Mouse (Mus musculus): ENCODE measurements around the gene Spz1.
"Not testable (repeated sequence)": the region's sequence is repeated elsewhere in the genome, so short reads cannot be mapped to it uniquely, and the experiment has no call there.

Spz1 gene

DNA sequence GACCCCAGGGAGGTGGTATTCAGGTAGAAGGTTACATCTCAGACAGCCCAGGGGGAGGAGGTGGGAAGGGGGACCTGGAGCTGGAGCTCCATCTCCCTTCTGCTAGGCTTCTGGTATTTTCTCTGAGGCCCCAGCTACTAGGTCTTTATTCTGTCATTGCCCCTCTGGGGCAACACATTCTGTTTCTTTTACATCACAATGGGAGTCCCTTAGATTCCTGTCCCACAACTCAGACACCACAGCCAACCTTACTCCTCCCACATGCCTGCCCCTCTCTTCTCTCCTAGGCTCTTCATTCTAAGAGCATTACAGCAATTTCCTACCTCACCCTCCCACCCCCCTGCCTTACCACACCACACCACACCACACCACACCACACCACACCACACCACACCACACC lies at the start of gene Spz1:
Spz1 (minus strand) TSS at position 101 of the 400 bp plus-strand sequence.
- DNase-seq, result no peak

DNA sequence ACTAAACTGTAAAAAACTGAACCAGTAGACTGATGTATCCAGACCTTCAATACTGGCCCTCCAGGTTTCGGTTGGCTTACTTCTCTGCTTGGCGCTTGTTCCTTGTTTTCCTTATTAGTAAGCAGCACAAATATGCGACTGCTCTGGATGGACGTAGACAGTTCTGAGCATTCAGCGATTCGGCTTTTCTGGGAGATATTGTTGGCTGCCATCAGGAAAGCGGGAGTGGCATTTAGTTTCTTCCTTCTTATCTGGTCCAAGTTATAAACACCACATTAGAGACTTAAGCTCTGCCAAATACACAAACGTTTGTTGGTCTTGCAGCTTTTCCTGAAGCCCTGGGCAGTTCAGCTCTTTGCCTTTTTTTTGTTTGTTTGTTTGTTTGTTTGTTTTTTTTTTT lies 40.5 kb upstream of the Spz1 start:
- no peak for DNase-seq

- DNase-seq, result no peak
Measured at GRCm38 (mm10) chr13:92615201-92615600, 39.2 kb upstream of the Spz1 start.

- DNase-seq, result no peak
Measured at GRCm38 (mm10) chr13:92613094-92613493, 37.1 kb upstream of the Spz1 start.

DNA sequence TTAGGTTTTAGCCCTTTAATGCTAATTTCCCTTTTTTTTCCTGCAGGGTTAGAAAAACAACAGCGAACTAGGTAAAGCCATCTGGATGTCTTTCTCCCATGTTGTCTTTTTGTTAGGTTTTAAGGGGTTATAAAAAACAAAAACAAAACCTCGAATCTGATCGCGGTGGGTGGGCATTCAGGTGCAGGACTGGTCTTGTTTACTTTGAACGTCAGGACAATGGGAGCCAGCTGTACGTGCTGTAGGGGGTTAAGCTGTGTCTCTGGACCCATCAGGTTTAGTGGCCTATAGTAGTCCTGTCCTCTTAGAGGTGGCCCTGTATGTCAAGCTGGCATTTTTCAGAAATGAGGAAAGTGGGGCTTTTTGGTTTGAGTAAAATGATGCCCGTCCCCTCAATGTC lies 35.9 kb upstream of the Spz1 start:
- no peak for DNase-seq

DNA sequence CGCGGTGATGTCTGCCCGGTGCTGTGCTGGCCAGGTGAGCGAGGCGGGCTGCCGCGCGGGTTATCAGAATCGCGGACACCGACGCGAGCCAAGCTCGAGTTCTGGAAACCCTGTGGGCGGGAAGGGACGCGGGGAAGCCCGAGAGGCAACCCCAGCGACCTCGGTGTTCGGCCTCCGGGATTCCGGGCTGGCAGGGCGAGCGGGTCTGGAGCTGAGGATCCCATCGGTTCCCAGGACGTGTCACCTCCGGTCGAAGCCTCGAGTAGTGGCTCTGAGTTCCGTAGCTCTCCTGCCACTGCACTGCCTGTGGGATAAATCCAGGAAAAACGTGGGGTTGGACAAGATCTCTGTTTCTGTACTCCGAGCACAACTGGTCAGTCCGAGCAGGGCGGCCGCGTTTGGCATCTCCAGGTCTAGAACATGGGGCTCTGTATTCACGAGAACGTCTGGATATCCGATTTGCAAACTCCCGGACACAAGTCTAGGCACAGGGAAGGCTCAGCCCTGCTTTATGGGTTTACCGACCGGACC lies 35.3 kb upstream of the Spz1 start:
- no peak for DNase-seq

DNA sequence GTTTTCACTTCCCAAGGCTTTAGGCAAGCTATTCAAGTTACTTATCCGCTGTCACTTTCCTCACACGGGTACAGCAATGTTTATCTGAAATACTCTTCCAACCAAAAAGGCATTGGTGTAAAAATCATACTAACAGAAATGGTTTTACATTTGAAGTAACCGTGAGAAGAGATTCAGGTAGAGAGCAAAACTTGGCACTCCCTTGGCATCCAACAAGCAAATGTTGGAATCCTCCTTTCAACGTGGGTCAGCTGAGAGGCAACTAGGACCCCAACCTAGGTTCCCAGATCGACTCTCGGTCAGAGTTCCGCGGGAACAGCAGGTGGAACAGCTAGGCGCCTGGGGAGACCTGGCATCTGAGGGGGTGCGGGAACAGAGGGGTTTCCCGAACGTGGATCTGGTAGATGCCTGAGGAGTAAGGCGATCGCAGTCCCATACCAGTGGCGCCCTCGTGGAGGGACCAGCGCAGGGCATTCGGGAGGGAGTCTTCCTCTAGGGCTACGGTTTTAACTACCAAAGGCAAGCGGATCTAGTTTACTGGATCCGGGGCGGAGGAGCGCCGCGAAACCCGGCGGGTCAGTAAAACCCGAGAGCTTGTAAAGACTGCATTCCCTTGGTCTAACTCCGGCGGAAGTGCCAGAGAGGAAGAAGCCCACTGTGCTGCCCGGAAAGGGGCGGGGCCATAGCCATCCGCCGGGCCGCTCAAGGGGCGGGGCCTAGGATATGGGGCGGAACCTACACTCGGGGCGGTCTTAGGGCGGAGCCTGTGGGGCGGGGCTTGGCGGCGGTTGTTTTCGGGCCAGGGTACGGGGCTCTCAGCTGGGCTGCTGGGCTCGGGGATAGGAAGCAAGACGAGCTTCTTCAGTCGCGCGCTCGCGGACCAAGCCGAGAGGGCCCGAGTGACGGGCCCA lies 34.6 kb upstream of the Spz1 start, which contains the start of gene Serinc5:
Serinc5 (plus strand) TSS at position 781 of the 911 bp plus-strand sequence.
- DNase-seq, result peak; percentile 94 to 97

DNA sequence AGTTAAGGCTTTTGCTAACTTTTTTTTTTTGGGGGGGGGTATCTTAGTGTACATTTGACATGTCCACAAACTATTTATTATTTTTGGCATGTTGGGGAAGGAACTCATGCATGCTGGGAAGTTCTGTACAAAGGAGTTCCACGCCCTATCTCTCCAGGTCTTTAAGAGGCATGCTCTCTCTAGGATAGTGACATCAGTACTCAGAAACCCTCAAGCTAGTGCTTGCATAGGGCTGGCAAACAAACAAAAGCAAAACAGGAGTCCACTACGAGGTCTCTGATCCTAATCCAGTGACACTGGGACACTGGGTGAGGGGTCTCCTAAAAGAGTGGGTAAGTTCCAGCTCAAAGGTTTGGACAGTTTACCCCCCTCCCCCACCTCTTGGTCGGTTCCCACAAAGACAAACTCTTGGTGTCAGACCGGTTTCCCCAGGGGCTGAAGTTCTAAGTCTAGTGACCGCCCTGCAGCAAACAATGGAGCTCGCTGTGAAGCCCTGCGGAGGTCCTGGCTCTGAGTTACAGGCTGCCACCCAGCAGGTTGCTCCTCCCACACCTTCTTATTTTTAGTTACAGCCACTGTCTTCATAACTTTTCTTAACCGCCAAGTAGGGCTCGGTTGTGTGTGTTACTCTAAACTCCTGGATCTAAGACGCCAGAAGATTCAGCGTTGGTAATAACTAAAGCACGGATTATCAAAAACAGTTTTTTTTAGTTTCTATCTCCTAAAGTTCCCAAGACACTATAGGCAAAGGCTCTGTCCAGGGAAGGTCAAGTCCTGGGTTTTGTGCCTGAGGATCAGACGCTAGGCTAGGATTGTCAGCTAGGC lies 33.7 kb upstream of the Spz1 start:
- DNase-seq, result peak; percentile 55 to 60

DNA sequence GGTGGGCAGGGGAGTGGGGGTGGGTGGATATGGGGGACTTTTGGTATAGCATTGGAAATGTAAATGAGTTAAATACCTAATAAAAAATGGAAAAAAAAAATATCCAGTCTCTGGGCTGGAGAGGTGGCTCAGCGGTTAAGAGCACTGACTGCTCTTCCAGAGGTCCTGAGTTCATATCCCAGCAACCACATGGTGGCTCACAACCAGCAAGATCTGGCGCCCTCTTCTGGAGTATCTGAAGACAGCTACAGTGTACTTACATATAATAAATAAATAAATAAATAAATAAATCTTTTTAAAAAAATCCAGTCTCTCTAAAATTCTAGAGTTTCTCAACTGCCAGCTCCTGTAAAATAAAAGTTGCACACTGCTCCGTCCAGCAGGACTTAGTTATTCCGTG lies 29.3 kb upstream of the Spz1 start:
- not testable (repeated sequence) for DNase-seq

DNA sequence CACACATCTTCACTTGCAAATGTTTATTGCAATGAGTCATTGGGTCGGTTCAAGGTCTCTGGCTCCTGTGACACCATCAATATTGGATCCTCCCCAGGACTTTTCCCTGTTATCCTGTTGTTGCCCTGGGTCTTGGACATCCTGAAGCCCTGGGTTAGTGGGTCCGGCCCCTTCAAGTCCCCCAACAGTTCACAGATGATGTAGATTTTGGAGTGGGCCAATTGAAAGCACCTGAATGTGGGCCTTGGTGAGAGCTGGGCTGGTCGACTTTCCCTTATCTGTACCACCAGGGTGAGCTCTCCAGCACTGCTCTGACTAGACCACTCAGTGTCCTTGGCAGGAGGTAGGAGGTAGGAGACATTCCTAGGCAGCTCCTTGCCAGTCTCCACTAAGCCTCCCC lies 19.5 kb upstream of the Spz1 start:
- no peak for DNase-seq

- DNase-seq, result no peak
Measured at GRCm38 (mm10) chr13:92594907-92595306, 18.9 kb upstream of the Spz1 start.

DNA sequence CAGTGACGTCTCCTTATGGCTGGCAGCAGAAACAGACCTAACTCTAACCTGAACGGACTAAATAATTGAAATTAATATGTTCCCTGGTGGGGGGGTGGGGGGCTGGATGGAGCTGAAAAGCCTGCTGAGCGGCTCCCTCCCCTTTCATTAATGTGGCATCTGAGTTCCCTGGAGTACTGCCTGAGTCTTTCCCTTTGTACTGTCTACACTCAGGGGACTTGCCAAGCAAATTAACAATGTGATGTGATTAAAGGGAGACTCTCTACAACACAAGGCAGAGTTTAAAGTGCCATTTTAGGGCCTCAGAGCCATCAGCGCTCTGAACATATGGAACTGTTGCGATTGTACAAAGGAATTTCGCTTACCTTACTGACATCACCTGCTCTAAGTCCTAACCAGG lies 18.5 kb upstream of the Spz1 start:
- no peak for DNase-seq

- DNase-seq, result no peak
Measured at GRCm38 (mm10) chr13:92593731-92594396, 17.9 kb upstream of the Spz1 start.

DNA sequence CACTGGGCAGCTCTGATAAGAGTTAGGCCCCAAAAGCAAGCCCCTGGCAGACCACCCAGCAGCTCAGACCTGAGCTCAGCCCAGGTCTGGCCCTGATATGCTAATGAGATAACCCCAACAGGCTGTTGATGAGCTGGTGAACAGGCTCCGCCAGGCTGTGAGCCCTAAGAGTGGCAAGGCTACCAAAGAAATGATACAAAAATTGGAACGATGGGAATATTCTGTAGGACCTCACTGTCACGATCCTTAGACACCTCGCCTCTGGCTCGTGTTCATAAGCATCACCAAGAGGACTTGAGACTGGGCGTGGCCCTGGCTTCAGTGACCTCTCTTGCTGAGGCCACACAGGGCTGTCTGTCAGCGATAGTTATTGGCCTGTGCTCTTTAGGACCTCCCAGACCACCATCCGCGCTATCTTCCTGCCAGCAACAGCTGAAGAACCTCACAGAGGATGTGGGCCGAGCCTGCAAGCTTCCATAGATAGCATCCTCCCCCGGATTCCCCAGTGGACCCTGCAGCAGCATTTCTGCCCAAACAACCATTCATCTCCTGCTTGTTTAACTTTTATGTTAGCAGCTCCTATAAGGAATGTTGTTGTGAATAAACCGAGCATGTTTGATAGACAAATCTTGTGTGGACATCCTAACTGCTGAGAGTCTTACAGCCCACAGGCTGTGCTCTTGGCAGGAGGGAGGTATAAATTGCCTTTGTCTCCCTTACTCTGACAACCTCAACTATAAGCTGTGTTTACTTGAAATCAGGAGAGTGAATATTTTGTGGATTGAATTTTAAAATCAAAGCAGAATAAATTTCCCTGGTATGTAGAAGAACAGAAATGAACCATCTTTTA lies 17.0 kb upstream of the Spz1 start:
- DNase-seq, result no peak

DNA sequence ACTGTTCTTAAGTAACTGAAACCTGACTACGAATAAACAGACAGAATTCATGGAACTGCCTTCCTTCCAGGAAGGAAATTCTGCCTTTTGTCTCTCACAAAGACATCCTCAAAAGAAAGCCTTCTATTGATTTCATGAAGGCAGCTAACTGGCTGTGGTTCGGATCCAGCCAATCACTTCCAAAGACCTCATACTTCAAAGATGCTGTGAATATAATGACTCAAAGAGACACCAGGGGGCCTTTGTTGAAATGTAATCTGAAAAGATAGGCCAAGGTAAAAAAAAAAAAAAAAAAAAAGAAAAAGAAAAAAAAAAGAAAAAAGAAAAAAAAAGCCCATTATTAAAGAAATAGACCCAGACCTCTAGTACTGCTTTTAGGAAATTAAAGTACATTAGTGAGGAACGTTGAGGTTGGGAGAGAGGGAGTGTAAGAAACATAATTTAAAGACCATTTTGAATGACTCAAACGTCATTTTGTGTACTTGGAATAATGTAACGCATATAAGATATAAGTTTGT lies 16.4 kb upstream of the Spz1 start:
- no peak for DNase-seq

DNA sequence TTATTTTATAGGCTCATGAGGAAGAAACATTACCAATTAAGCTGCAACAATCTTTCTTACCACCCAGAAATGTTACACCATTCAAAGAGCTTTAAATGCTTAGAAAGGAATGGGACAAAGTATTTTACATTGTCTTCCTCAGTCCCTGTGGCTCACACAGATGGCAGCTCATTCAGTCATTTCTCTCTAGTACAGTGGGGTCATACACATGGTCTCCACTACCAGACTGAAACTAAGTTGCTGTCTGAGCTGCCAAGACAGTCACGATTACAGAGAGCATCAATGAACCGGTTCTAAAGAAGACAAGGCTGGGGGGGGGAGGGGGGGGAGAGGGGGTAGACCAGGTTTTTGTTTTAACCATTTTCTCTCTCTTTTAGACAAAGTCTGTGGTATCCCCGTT lies 15.3 kb upstream of the Spz1 start:
- no peak for DNase-seq

GRCm38 (mm10) chr13:92589255-92589654 lies 13.3 kb upstream of the Spz1 start:
- no peak for DNase-seq

DNA sequence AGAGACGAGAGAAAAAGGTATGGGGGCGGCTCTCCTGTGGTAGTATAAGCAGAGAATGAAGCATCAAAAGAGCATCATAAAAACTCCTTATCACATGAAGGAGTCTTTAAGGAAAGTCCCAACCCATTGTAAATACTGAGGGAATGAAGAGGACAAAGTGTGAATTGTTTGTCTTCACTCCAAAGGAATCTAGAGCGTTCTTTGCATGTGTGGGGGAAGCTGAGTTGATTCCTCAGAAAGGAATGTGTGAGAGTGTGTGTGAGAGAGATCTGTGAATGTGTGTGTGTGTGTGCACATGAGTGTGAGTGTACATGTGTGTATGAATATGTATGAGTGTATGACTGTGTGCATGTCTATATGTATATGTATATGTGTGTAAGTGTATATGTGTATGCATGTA lies 12.7 kb upstream of the Spz1 start:
- no peak for DNase-seq

DNA sequence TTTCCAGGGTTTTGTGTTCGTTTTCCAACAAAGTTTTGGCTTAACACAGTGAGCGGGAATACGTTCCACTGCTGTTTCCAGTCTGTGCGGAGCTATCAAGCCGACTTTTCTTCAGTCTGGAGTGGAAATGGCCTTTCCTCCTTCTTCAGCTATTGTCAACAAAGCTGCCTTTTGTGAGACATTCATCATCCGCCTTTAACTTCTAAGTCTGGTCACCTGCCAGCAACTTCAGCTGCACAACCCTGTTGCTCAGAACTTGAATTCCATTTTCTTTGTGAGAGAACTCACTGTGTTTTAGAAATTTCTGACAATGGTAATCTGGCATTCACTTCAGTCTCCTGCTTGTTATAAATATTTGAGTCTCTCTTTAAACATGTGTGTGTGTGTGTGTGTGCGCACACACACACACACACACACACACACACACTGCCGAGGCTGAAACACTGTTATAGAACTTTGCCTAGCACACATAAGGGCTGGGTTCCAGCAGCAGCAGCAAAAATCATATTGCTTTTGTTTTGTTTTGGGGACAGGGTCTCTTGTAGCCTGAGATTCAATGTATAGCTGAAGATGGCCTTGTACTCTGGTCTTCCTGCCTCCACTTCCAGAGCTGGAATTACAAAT lies 8.2 kb upstream of the Spz1 start:
- DNase-seq, result no peak

DNA sequence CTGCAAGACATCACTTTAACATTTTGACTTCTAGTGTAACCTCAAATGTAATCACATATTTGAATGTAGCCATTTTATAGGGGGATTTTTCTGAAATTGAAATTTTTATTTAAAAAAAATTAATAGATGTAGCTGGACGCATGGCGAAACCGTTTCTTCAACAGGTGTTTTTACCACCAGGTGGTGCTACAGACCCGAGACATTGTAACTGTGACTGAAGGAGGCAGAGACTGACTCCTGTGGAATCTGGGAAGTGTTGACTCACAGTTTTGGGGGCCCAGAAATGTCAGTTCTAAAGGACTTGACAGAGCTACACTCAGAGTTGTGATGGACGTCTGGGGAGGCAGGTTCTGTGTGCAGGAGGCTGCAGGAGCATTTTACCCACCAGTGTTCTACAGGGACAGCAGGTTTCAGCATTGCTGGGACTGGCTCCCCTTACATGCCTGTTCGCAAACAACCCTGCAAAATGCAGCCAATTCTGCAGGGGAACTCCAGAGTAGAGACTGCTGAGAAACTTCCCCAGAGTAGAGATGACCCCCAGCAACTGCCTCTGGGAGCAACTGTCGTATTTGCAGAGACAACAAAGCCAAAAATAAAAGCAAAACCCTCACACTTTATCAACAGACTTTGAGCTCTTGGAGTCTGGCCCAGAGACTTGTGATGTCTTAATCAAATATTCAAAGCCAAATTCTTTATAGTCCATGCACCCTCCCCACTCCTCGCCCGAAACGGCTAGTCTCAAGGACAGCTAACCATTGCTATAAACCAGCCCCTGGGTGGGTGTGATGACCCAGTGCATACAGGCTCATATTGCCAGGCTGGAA lies 4.5 kb upstream of the Spz1 start:
- peak; percentile 41 to 69 for DNase-seq

Data from kidney, adult 8-10 months (tissue).